Mouse (Mus musculus): ENCODE measurements around the gene Nrxn1. TPM values are rescaled to one million over a fixed set of nuclear protein-coding genes. Genes with fewer than 3 reads are reported as not detected.

The Nrxn1 gene
- polyA plus RNA-seq, 3 experiments from 2014 or later: 0.11 to 0.81 TPM; not detected in 1

DNA sequence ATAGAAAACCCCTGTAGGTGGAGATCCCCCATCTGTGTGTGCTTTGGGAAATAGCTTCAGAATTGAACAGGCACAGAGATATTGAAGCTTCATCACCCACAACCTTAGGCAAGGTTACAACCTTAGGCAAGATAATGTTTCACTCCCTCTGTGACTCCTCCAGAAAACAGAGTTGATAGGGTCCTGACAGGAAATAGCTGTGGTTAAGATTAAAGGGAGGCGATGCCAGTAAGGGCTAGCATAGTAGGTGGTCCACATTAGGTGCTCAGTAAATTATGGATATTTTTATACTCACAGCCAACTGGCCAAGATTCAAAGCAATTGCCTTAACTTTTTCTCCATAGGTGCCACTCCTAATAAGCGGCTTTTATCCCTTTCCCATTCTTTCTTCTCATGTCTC is 284.6 kb downstream of the Nrxn1 start:
- no peak for ATAC-seq

DNA sequence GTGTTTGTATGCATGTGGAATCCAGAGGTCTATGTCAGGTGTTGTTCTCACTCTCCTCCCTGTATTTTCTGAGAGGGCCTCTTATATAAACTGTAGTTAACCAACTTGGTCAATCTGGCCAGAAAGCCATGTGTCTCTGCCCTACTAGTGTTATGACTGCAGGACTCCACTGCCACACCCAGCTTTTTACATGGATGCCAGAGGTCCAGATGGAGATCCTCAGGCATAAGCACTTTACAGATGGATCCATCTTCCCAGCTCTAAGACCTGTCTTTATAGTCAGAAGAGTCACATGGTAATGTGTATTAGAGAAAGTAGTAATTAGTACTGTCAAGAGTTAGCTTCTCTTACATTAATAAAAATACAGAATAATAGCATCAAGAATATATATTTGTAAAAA is 285.7 kb downstream of the Nrxn1 start:
- ATAC-seq: no peak

DNA sequence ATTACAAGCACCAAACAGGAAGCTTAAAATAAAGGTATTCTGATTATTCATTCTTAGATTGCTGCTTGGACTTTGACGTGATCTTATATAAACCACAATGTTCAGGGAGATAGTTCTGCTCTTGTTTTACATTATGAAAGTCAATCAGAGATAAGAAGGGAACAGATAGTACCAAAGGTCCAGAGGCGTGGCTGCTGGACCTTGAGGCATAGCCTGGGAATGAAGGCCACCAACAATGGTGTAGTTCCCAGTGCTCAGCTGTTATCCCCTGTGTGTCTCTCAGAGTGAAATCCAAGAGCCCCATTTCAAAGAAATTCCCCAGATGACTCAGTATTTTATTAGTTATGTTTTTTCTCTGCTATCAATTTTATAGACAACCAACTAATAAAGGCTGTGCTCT is 294.2 kb downstream of the Nrxn1 start:
- no peak for ATAC-seq

DNA sequence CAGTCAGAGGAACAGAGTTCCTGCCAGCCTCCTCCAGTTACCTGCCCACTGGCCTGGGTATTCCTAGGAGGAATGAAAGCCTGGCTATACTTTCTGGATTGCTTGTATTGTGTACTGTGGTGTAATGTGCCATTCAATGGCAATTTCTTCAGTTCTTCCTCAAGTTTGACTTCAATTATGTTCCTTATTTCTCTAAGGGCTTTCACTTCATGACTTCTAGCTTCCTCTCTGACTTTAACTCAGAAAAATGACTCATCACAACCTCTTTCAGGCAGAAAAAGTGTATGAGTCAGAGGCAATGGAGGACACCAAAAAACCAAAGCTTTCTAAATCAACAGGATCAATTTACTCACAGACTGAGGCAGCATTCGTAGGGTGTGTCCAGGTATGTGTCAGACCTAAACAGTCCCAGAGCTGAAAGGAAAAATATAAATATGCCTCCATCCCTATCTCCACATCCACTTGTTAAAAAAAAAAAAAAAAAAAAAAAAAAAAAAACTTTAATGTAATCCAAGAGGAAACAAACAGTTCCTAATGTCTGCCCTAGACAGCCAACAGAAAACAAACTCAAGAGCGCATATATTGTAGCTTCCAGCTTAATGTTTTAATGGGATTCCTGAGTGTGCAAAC is 295.1 kb downstream of the Nrxn1 start:
- no peak for ATAC-seq

DNA sequence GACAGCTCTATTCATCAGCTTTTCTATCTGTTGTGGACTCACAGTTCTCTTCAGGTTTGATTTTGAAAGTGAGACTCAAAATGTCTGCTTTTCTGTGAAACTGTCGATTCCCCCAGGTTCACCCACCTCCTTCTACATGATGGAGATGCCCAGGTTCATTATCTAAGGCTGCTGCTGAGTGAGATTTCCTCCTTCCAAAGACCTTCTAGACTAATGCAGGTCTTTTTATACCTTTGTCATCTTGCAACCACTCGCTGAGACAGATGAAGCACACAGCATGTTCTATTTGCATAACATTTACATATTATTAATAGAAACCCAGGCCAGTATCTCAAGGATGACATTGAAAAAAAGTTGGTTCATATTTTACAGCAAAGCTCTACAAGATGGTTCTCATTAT is 295.9 kb downstream of the Nrxn1 start:
- ATAC-seq: no peak

GRCm38 (mm10) chr17:90788491-90789127 is 304.3 kb downstream of the Nrxn1 start:
- ATAC-seq: no peak

- ATAC-seq: no peak
Observed at GRCm38 (mm10) chr17:90788040-90788439, 304.8 kb downstream of the Nrxn1 start.

- no peak for ATAC-seq
Observed at GRCm38 (mm10) chr17:90787121-90787788, 305.6 kb downstream of the Nrxn1 start.

GRCm38 (mm10) chr17:90780481-90780880 is 312.4 kb downstream of the Nrxn1 start:
- ATAC-seq: no peak

- no peak for ATAC-seq
Observed at GRCm38 (mm10) chr17:90775397-90775796, 317.5 kb downstream of the Nrxn1 start.

DNA sequence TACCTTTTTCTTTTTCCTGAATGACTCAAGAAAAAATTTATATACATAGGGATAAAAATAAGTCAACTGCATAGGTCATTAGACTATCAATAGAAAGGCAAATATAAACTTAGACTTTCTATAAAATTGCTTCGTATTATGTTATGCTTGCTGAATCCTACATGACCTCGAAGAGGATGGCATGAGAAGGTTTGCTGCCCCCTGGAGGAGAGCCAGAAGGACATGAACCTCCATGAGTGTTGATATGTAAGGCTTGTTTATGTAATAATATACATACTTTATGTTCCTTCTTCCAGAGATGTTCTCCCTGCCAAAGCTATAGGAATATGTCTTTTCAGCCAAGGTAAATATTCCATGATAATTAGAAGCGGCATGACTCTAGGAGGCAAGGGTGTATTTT is 319.6 kb downstream of the Nrxn1 start:
- no peak for ATAC-seq

DNA sequence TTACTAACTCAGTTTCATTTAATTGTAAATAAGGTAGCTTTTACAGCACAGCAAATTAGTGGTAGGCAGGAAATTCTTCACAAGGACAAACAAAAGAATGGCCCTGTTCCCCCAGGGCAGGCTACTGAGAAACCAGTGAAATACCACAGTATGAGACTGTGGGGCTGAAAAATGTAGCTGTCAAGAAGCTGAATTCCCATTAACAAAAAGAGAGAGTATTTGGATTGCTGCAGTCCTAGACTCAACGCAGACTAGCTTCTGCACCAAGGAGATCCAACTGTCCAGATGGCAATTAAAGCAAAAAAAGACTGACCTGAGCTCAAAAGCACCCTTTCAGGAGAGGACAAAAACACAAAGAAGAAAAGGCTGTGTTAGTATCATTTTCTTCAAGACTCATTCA is 324.7 kb downstream of the Nrxn1 start:
- no peak for ATAC-seq

DNA sequence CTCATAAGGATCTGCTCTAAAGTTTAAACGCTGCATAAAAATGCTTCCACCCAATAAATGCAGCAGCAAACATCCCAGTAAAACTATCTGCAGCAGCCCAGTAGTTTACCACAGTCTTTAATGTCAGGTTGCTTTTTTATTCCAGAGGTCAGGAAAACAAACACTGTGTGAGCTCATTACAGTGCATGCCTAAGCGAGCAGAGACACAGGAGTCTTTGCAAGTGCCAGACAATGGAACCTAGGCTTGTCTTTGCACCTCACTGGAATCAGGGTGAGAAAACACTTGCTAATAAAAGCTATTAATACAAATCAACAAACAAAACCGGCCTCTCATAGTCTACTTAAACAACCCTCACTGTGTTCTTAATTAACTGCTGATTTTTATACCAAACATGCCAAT is 365.7 kb downstream of the Nrxn1 start:
- no peak for ATAC-seq

GRCm38 (mm10) chr17:90704773-90705172 is 388.1 kb downstream of the Nrxn1 start:
- ATAC-seq: no peak

DNA sequence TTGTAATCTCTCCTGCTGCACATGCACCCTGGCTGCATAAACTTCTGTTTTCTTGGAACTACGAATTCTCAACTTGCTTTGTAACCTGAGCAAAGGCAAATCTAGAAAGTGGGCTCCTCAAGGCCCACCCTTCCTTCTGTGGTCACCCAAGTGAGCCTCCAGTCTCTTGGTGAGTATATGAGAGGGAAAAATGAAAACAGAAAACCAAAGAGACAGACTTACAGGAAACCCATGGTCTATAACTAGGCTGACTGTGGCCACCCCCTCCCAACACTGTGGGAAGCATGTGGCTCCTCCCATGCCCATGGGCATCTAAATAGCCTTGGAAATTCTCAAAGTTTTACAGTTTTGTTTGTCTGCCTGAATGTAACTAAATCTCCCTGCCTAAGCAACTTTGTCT is 390.2 kb downstream of the Nrxn1 start:
- ATAC-seq: no peak

- ATAC-seq: no peak
Observed at GRCm38 (mm10) chr17:90696071-90696800, 396.6 kb downstream of the Nrxn1 start.

DNA sequence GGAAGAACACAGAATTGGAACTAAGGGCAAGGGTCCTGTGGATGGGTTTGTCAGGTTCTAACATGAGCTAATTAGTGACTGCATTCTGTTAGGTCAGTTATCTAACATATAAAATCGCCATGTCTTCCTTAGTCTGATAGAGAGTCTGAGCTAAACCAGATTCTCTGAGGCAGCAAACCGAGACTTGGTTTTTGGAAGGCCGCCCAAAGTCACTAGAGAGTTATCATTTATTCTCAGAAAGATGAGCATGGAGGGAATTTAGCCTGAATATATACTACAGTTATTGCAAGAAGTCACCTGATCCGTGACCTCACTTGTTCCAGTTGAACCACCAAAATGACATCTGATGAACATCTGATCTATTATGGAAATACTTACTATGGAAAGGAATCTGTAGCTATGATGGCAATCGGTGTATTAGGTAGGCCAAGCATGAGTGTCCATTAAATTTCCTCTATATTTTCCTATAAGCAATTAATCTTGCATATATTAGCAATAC is 397.7 kb downstream of the Nrxn1 start:
- no peak for ATAC-seq

DNA sequence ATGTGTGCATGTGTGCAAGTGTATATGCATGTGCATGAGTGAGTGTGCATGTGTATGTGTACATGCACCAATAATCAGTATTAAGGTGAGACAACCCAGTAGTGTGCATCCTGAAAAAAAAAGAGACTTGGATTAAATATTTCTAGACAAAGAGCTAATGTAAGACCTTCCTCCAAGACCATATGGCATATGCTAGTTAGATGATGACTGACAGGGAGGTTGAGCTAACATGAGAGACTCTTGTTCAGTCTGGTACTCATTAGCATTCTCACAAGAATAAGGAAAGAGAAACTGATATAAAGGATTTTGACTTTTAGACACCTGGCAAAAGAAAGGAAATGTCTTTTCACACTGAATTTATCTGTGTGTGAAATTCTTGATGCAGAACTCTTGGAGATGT is 408.7 kb downstream of the Nrxn1 start:
- no peak for ATAC-seq

DNA sequence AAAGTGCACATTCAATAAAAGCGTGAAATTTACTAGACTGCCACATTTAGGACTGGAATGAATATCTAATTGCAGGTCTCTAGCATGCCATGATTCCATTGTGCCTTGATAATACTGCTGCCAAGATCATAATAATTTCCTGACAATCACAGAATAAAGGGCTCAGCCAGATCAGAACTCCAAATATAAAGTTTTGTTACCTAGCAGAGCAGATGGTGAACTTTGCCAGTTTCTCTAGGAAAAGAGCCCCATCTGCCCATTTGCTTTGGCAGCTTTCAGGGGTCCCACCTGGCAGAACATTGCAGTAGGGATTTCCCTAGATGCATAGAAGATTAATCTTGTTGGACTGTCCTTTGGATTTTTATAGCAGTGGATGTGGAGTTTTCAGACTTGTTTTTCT is 411.9 kb downstream of the Nrxn1 start:
- no peak for ATAC-seq

- no peak for ATAC-seq
Observed at GRCm38 (mm10) chr17:90676676-90677075, 416.2 kb downstream of the Nrxn1 start.

DNA sequence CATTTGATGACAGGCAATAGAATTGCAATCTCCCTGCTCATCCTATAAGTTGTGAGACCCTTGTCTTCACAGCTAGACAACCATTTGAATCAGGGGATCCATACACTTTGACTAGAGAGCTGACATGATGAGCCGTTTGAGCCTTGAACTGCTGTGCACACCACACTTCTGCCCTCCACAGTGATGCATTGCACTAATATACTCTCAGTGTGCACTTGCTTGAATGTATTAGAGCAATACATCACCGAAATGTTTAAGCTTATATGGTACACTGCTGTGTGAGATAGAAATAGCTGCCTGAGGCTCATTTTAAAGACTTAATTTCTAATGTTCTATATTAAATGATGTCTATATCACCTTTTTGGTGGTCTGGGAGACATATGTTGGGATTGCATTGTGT is 430.6 kb downstream of the Nrxn1 start:
- no peak for ATAC-seq

- ATAC-seq: no peak
Observed at GRCm38 (mm10) chr17:90654506-90654905, 438.4 kb downstream of the Nrxn1 start.

GRCm38 (mm10) chr17:90653347-90653746 is 439.5 kb downstream of the Nrxn1 start:
- ATAC-seq: no peak
